Mouse (Mus musculus): ENCODE measurements around the gene Cep170. TPM values are rescaled to one million over a fixed set of nuclear protein-coding genes. Genes with fewer than 3 reads are reported as not detected.

Cep170 gene
- total RNA-seq (2017) = 51.8 TPM in 2 replicates

DNA sequence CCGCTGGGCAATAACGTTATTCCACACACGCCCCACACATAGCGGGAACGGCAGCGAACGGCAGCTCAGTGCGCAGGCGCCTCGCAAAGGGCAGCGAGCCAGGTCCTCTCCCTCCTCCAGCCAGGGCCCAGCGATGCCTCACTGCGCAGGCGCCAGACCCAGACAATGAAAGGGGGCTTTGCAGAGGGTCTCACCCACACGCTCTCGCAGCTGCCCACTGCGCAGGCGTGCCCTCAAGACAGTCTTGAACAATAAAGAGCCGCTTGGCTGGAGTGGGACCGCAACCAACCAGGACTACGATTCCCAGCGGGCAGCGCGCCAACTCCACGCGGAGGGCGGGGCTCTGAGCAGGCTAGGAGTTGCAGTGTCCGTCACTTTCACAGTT is at the start of gene Cep170:
Cep170 (minus strand) TSS at position 32 of the 385 bp plus-strand sequence.
- ATAC-seq (replicated peaks; ENCODE audit: low read depth, poor library complexity, severe bottlenecking) = peak; percentile 58

DNA sequence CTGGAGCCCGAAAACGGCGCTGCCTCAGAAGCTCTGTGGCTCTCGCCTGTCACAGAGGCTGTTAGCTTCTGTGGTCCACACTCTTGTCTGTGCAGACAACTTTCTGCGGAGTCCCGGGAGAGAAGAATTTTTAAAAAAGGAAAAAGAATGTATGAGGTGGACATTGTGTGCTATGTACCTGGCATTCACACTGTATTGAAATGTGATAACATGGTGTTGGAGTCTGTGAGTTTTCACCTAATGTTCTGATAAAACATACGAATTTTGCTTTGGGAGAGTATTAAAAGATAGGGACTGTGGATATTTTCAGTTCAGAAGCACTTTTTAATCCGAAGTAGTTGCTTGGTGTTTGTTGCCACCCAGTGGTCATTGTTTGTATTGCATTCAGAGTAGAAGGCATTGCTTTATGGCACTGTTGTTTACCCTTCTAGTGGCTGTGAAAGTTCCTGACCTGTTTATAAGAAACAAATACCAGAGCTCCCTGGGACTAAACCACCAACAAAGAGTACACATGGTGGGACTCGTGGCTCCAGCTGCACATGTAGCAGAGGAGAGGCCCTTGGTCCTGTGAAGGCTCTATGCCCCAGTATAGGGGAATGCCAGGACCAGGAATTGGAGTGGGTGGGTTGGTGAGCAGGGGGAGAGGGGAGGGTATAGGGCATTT is 48.2 kb upstream of the Cep170 start:
- peak; percentile 95 for ATAC-seq (replicated peaks; ENCODE audit: low read depth, poor library complexity, severe bottlenecking)

DNA sequence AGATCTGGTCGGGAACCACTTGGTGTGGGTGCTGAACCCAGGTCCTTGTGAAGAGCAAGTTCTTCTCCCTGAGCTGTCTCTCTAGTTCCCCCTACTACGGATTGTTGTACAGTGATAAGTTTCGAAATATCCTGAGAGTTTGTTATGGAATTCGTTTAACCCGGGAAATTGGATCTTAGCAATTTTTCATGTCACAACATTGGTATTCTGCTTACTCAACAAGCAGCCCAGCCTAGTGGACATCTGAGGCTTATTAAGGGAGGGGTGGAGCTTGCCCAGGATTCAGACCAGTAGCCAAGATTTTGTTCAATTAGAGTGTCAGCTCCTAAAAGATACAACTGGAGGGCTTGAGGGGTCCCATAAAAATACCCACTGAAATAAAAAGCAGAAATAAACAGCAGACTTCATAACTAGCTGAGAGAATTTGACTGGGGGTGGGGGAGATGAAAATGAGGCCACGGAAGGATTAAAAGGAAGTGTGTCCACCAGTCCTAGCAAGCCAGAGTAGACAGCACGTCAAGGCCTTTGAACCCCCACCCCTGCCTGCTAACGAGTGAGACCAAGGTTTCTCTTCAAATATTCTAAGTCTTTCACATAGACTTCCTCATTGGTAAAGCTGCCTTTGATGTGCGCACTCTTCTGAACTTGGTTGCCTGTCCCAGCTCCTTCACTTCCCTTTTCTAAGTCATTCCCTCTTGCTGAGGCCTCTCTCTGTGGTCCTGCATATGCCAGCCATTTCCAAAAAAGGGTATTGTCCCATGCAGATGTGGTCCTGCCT is 39.1 kb upstream of the Cep170 start:
- peak; percentile 87 for ATAC-seq (replicated peaks; ENCODE audit: low read depth, poor library complexity, severe bottlenecking)

DNA sequence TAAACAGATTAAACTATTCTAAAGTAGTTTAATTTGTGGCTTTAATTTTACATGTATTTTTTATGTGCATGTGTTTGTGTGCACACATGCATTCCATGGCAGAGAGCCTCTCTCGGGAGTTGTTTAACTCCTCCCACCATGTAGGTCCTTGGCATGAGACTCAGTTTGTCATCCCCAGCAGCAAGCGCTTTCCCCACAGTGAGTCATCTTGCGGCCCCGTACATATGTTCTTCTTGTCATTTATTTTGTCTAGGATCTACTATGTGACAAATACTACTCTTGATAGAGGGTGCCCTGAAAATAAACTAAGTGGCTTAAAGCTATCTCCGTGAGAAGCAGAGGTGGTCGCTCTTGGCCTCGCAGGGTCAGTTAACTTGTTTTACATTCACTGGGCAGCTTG is 37.5 kb upstream of the Cep170 start:
- no peak for ATAC-seq (replicated peaks; ENCODE audit: low read depth, poor library complexity, severe bottlenecking)

- ATAC-seq (replicated peaks; ENCODE audit: low read depth, poor library complexity, severe bottlenecking) = no peak
Measured at GRCm38 (mm10) chr1:176849377-176849776, 35.5 kb upstream of the Cep170 start.

DNA sequence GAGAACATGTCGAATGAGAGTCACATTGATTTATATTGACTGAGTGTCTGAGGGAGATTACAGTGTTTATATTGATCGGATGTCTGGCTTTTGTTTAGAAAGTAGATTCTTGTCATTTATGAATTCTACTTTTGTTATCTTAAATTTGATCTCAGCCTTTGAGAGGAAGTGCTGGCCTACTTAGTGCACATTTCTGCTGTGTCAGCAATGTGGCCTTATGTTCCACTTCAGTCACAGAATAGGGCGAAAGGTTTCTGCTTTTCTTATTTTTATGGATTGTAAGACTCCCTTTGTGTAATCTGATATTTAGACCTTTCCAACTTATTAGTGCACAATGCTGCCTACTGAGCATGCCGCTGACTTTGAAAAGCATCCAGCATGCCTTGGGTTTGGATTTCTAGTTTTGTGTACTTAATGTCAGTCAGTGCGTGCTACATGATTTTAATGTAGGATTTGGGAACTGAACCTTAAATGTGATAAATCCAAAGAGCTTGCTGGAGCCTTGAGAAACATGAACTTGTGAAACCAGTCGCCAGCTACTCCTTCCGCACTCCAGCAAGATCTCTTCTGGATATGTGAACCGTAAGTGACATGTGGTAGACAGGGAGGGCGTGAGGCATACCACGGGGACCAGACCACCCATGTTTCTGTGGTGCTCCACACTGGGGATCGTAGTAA is 34.9 kb upstream of the Cep170 start:
- ATAC-seq (replicated peaks; ENCODE audit: low read depth, poor library complexity, severe bottlenecking) = no peak

- no peak for ATAC-seq (replicated peaks; ENCODE audit: low read depth, poor library complexity, severe bottlenecking)
Measured at GRCm38 (mm10) chr1:176847118-176847859, 33.4 kb upstream of the Cep170 start.

DNA sequence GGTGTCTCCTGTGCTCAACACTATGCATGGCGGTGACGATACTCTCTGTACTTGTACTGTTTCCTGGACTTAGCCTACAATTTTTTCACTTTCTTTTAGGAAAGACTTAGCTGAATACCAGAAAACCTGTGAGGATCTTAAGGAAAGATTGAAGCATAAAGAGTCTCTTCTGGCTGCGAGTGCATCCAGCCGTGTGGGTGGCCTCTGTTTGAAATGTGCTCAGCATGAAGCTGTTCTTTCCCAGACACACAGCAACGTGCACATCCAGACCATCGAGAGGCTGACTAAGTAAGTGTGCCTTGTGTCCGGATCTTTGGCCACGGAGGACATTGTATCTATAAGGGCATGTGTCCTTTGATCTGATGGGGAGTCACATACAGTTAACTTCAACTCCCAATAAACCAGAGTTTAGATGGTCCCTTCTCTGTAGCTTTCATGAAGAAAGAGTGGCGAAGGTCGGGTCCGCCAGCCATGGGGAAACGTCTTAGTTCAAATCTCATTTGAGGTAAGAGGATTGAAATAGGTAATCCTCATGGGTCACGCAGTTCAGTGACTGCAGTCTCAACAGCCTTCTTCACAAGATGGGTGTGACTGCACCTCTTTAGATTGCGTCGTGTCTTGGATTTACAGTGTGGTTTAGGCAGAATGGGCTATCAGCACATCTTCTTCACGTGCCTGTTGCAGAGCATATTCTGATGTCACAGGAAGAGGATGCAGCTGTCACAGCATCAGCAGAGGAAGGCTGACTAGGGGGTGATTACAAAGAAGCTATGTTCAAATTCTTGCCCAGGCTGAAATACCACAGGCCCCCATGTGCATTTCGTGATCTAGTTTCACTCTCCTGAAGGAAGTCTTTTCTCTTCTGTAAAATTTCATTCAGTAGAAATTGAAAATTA is 31.5 kb upstream of the Cep170 start:
- ATAC-seq (replicated peaks; ENCODE audit: low read depth, poor library complexity, severe bottlenecking) = peak; percentile 98

DNA sequence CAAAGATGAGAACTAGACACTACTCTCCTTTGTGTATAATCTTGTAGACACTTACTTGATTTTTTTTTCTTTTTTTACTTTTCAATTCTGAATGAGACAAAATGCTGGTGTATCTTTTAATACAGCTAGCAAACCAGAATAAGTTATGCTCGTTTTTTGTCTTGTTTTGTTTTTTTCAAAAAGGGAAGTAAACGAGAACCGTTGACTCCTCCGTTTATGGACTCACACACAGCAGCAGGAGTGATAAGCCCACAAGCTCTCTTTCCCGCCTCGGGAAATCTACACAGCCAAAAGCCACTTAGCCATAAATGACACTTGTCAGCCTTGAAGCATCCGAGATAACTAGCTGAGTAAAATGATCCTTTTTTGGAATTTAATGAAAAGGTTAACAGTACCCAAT is 22.7 kb upstream of the Cep170 start:
- ATAC-seq (replicated peaks; ENCODE audit: low read depth, poor library complexity, severe bottlenecking) = peak; percentile 46

- ATAC-seq (replicated peaks; ENCODE audit: low read depth, poor library complexity, severe bottlenecking) = peak; percentile 30
Measured at GRCm38 (mm10) chr1:176835501-176836294, 21.8 kb upstream of the Cep170 start.

DNA sequence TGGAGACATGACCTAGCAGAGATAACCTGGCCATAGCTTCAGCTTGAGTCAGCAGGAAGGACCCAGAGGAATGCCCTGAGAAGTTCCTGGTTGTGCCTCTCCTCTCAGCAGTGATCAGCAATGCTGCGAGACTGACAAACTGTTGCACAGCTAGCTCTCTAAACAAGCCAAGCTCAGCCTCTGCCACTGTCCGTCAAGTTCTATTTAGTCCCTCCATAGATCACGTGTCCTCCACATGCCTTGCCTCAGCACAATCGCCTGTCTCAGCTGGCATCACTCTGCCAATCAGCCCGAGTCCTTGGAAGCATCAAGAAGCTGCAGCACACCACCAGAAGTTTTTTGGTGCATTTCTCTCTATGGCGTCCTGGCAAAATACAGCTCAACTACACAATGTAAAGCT is 21.0 kb upstream of the Cep170 start:
- 0 out of 2 replicates have a peak, but pooled peaks have one; percentile 1 for ATAC-seq (replicated peaks; ENCODE audit: low read depth, poor library complexity, severe bottlenecking)

- no peak for ATAC-seq (replicated peaks; ENCODE audit: low read depth, poor library complexity, severe bottlenecking)
Measured at GRCm38 (mm10) chr1:176833948-176834347, 20.1 kb upstream of the Cep170 start.

GRCm38 (mm10) chr1:176833257-176833656 is 19.4 kb upstream of the Cep170 start:
- no peak for ATAC-seq (replicated peaks; ENCODE audit: low read depth, poor library complexity, severe bottlenecking)

DNA sequence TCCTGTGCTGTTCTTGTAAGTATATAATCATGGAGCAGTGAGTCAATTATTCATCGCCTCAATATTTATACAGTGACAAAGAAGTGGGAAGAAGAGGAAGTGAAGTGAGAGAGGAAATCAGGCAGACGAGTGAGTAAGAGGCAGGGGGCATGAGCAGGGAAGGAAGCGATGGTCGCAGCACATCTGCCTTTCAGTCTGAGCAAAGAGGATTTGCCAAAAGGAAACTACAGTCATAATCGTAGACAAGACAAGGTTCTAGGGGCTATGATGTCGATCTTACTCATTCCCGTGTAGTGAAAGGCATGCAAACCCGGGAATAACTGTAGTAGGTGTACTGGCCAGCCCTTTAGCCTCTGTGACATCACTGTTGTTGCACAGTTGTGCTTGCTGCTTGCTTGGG is 18.7 kb upstream of the Cep170 start:
- ATAC-seq (replicated peaks; ENCODE audit: low read depth, poor library complexity, severe bottlenecking) = peak; percentile 22; the same call in 1 of the 2 replicates

- no peak for ATAC-seq (replicated peaks; ENCODE audit: low read depth, poor library complexity, severe bottlenecking)
Measured at GRCm38 (mm10) chr1:176832071-176832470, 18.2 kb upstream of the Cep170 start.

- no peak for ATAC-seq (replicated peaks; ENCODE audit: low read depth, poor library complexity, severe bottlenecking)
Measured at GRCm38 (mm10) chr1:176828666-176829065, 14.8 kb upstream of the Cep170 start.

- ATAC-seq (replicated peaks; ENCODE audit: low read depth, poor library complexity, severe bottlenecking) = peak; percentile 28
Measured at GRCm38 (mm10) chr1:176827945-176828485, 14.1 kb upstream of the Cep170 start.

- peak; percentile 52 for ATAC-seq (replicated peaks; ENCODE audit: low read depth, poor library complexity, severe bottlenecking)
Measured at GRCm38 (mm10) chr1:176827365-176827764, 13.5 kb upstream of the Cep170 start.

Data from common myeloid progenitor, adult 5-6 weeks (primary cell).